Mouse (Mus musculus) large intestine, adult 2 months (tissue): ENCODE data around the gene Tnfrsf26. TPM values are rescaled to one million over a fixed set of nuclear protein-coding genes. Genes with fewer than 3 reads are reported as not detected.

Experiments
- DNase-seq: peaks from one replicate; pipeline ENCODE4 v3.0.0-alpha.2; 2012; ENCODE audit warnings: low read depth, low spot score
- WGBS: fragments of 180-500 bp; shearing (Covaris S2); methylation state at CpG from one replicate; pipeline ENCODE4 v1.1.7; 2018; 5-methylcytosine and 5-hydroxymethylcytosine counted together
- polyA plus RNA-seq: library from polyadenylated mRNA; depleted of rRNA; stranded (reverse); fragments of >200 nt; gene quantifications from 2 replicates; pipeline ENCODE4 v1.2.3, GENCODE M21; 2012; rRNA removed

Tnfrsf26 gene
- polyA plus RNA-seq, 1 experiment: 0.37 TPM

DNA sequence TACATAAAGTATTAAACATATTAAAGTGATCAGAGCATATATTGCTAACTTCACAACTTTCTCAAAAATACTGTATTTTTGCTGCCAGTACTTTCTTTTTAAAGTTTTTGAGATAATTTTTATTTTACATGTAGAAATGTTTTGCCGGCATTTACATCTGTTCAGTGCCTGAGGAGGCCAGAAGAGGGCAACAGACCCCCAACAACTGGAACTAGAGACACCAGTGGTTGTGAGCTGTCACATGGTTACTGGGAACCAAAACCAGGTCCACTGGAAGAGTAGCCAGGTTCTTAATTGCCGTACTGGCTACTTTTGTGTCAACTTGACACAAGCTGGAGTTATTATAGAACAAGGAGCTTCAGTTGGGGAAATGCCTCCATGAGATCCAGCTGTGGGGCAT, 26.8 kb downstream of the Tnfrsf26 start:
- no peak for DNase-seq

DNA sequence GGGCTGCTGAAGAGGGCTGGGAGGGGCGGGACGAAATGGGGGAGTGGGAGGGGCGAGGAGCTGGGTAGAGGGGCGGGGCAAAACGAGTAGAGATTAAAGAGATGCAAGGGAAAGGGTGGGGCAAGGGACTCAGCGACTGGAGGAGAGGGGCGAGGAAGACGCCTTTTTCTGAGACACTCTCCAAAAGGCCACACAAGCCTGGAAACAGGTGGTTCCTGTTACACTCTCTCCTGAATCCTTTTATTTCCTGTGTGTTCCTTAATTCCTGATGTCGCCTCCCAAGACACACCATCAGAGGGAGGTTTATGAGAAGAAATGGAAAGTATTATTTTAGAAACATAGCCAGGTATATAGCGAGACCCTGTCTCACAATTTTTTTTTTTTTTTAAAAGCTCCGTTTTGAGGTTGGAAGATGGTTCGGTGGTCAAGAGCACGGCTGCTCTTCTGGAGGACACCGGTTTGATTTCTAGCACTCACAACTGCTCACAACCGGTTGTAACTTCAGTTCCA, 28.2 kb downstream of the Tnfrsf26 start:
- DNase-seq: no peak
- 3% methylated on average over 15 of the region's 15 CpGs for WGBS

More for the DNA sequence above, 26.8 kb downstream of the Tnfrsf26 start:
- WGBS: 76% methylated on average over 2 of the region's 2 CpGs

DNA sequence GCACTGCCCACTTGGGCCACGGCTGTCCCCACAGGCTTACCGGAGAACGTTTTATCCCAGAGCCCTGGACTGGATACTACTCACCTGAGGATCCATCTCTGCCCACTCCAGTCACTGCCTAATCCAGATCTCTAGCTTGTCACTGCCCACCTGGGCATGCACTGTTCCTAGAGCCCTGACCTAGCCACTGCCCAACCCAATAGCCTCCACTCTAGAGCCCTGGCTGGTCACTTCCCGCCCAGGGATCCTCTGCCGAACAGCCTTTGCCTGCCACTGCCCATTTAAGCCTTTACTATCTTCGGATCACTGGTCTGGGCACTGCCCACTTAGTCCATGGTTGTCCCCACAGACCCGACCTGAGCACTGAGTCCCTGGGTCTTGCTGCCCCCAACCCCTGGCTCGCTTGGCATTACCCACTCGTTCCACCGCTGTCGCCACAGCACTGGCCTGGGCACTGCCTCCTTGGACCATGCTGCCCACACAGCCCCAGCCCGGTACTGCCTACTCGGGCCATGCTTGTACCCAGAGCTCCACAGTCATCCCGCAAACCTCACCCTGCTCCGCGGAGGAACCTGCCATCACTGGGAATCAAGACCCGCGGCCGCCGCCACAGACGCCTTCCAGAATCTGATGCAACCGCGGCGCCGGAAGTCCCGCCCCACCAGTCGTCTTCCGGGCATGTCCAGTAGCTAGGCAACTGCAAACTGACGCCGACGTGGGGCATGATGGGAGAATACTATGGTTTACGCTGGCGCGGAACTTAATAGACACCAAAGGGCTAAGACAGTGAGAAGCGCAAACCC, 28.9 kb downstream of the Tnfrsf26 start, which contains the start of gene Cars:
Cars (minus strand) TSS at position 663 of the 803 bp plus-strand sequence.
- DNase-seq: peak; percentile 89
- WGBS: 2% methylated on average over 35 of the region's 35 CpGs

DNA sequence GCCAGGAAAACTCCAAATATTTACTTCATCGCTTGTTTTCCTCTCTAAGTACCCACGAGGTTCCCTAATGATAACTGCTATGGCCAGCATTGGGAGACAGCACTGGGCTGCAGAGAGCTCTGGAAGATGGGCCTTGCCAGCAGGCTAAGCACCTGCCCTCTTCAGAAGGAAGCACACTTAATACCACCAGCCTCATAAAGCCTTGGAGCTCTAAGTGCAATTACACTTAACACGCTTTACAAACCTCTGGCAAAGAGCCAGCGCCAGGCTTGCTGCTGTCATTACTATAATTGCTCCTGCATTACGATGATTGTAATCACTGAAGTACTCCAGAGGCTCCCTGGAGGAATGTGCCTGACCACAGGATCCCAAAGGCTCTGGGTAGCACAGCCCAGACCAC, 33.7 kb downstream of the Tnfrsf26 start:
- peak; percentile 74 for DNase-seq
- 17% methylated on average over 5 of the region's 5 CpGs for WGBS

DNA sequence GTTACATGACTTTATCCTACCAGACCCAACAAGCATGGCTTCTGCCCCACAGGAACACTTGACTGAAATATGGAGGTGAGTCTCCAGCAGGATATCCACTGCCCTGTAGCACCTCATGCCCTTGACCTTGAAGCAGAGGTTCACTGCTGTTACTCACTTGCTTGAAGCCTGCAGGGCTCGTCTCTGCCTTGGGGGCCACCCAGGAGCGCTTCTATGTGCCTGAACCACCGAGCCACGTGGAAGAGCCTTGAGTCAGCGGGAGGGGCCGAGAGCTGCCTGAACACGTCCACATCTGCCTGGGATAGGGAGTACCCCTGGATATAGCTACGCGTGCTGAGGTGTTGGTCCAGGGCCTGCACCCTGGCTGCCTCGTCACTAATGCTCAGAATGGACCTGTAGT, 36.3 kb downstream of the Tnfrsf26 start:
- 94% methylated on average over 10 of the region's 10 CpGs for WGBS
- DNase-seq: no peak

DNA sequence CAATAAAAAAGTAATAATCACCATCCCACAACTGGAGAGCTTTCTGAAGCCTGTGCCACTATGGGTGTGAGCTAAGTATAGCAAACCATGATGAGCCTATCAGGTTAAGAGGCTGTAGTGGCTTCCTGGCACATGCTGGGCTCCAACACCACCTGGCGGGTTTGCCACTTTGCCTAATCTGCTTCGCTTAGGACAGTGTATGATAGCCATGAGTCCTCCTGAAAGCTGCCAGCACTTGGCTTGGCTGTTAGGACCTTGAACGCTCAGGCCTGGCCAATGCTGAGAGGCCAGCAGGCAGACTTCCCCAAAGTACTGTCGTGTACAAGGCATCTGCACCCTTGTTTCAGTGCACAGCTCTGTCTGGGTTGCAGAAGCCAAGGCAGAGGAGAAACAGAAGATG, 40.5 kb downstream of the Tnfrsf26 start:
- DNase-seq: no peak
- WGBS: 86% methylated on average over 4 of the region's 4 CpGs

DNA sequence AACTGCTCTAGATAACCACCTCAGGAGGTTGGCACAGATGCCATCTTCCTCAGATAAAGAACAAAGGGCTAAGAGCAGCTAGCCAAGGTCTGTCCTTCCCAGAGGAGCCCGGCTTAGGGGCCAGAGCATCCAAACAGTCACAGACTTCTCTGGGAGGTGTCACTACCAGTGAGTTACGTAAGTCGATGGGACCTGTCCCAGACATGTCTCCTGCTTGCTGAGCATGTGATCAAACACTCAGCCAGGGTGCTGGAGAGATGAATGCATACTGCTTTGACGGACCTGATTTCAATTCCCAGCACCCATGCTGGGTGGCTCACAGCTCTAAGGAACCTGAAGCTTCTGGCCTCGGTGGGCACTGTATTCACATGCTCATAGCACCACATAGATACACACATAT, 40.9 kb downstream of the Tnfrsf26 start:
- no peak for DNase-seq
- 86% methylated on average over 5 of the region's 5 CpGs for WGBS

DNA sequence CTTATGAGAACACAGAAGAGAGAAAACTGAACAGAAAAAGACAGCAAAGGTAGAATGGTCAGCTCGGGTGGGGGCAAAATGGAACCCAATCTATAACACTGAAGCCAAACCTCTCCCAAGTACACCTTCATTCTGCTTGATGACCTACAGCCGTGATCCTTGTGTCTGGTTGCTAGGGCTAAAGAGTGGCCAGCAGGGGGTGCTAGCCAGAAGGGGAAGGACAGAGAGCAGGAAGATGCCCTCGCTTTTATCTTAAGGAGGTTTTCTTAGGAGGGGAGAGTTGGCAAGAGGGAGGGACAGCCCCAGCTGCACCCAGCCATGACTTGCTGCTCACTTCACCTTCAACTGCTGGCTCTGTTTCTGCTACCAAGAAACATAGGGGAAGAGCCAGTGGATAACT, 44.6 kb downstream of the Tnfrsf26 start:
- DNase-seq: peak; percentile 42
- WGBS: 27% methylated on average over 3 of the region's 3 CpGs

DNA sequence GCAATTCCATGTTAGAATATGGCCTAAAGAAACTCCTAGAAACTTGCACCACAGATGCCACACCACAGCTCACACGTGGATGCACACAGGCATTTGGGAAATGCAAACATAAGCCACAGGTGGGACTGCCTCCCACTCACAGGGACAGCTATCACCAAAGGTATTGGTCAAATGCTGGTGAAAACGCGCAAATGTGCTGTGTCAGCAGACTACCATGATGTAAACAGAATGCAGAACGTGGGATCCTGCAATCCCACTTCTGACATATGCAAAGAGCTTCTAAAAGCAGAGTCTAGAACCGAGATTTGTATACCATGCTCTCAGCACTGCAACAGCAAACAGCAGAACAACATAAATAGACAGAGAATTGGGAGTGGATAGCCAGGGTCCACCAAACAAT, 45.5 kb downstream of the Tnfrsf26 start:
- WGBS: 94% methylated on average over 5 of the region's 5 CpGs
- no peak for DNase-seq

DNA sequence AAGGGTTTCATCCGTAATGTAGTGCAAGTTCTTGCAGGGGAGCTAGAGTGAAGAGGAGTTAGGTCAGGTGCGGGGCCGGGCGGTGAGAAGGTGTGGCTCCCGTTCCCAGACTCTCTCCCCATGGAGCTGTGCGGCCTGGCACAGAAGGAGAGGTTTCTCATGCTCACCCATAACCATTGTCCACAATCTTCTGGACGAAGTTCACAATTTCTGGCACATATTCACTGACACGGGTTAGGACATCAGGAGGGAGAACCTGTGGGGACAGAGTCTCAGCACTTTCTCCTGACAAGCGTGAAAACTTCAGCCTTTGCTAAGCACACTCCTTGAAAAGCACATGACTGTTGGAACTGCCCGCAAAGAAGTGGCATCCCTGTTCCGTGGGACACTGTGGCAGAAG, 52.8 kb downstream of the Tnfrsf26 start:
- no peak for DNase-seq
- WGBS: 91% methylated on average over 11 of the region's 11 CpGs

DNA sequence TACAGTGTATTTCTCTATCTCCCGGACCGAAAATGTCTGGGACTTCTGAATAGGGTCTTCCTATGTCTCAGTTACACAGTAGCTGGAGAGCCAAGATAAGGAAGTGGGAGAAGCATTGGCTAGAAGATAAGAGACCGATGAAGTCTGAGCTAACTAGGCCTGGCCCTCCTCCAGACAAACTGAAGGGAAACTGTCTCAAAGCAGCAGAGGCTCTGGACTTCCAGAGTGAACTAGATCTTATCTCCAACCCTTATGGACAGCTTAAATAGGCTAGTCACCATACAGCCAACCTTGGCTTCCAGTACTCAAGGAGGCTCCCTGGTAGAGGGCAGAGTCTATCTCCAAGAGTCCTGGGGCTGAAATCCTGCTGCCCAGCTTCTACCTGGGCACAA, 62.9 kb downstream of the Tnfrsf26 start:
- WGBS: 83% methylated on average over 3 of the region's 3 CpGs
- no peak for DNase-seq

DNA sequence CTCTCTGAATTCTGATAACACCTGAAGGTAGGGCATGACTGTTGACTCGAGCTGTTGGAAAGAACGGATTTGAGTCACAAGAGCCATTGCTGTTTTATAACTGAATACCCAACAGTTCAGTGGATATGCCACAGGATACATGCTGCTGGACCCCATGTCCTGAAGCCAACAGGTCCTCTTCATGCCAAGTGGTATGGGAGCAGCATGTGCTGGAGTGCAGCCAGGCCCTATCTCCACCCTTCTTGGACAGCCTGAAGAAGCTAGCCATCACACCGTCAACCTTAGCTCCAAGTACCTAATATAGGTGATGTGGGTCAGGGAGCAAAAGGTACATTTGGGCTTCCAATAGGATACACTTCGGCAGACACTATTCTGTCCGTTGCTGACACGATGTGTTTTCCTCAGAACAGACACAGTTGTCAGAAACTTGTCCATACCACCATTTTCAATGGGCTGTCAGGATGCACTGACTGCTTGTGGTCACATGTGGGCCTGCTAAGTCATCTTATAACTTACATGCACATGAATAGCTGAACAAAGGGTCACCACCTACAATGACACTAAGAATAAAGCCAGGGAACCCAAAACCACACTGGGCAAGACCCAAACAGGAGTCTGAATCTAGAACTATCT, 63.4 kb downstream of the Tnfrsf26 start:
- 96% methylated on average over 6 of the region's 6 CpGs for WGBS
- no peak for DNase-seq

DNA sequence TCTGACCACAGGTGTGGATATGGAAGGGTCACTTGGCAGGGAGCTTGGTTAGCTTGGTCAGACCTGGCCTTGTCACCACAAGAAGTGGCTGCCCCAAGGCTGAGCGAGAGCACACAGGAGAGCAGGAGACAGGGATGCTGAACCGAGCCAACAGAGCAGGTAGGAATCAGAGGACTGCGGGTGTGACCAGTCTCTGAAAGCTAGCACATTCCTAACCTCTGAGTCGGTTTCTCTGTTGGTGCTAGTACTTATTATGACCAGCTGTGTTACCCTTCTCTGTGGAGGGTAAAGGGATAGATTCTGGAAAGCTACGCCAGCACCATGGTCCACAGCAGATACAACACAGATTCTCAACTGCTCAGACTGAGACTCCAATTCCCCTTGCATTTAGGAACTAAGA, 64.7 kb downstream of the Tnfrsf26 start:
- 81% methylated on average over 5 of the region's 5 CpGs for WGBS

More for the DNA sequence above, 64.7 kb downstream of the Tnfrsf26 start:
- no peak for DNase-seq

Other genes starting within 250 kb of the Tnfrsf26 start
- 1.9 and 2.6 TPM in 2 replicates for gene Cdkn1c, start 167.7 kb downstream of the Tnfrsf26 start, polyA plus RNA-seq
- 140 and 170 TPM in 2 replicates for gene Slc22a18, start 155.0 kb downstream of the Tnfrsf26 start, polyA plus RNA-seq
- gene Phlda2, start 125.6 kb downstream of the Tnfrsf26 start, polyA plus RNA-seq: 3.3 and 3.5 TPM in 2 replicates
- 54.3 and 57.4 TPM in 2 replicates for gene Nap1l4, start 79.6 kb downstream of the Tnfrsf26 start, polyA plus RNA-seq
- 17.2 and 19.1 TPM in 2 replicates for gene Cars, start 28.6 kb downstream of the Tnfrsf26 start, polyA plus RNA-seq
- 1.2 and 1.3 TPM in 2 replicates for gene Tnfrsf22, start 20.9 kb upstream of the Tnfrsf26 start, polyA plus RNA-seq
- gene Tnfrsf23, start 57.1 kb upstream of the Tnfrsf26 start, polyA plus RNA-seq: 1.1 and 2.5 TPM in 2 replicates
- 30.8 and 31.3 TPM in 2 replicates for gene Osbpl5, start 128.3 kb upstream of the Tnfrsf26 start, polyA plus RNA-seq
- not detected in 2 replicates for gene Mrgprg, start 138.3 kb upstream of the Tnfrsf26 start, polyA plus RNA-seq
- 1.8 and 2.4 TPM in 2 replicates for gene Mrgpre, start 155.8 kb upstream of the Tnfrsf26 start, polyA plus RNA-seq
- gene Nadsyn1, start 194.1 kb upstream of the Tnfrsf26 start, polyA plus RNA-seq: 44.2 and 65.4 TPM in 2 replicates
- gene Dhcr7, start 194.4 kb upstream of the Tnfrsf26 start, polyA plus RNA-seq: 105 and 202 TPM in 2 replicates
- not detected in 2 replicates for gene Gm498, start 238.1 kb upstream of the Tnfrsf26 start, polyA plus RNA-seq